Comparison of ENCODE assay signal across 10 mouse cellular contexts in genomic region chr14:62965342-62965741, GRCm38 (mm10). TPM values are rescaled to one million over a fixed set of nuclear protein-coding genes. Genes with fewer than 3 reads are reported as not detected.
A peak's percentile ranks its signal among the peaks of the same experiment; 100 is the strongest.
DNase-seq lines count a peak whose midpoint lies in the region; ATAC-seq and TF ChIP-seq lines count a peak whose summit lies in the region.
"Had no signal": no experiment of that assay in that cellular context is flagged by ENCODE, and none has a peak within 500 bp of the region (broad histone marks: within the 10 kb centered on the region; RNA-seq: fewer than 3 reads in every experiment).

No protein-coding gene starts in this region.

- TF ChIP-seq POLR2A in embryonic fibroblast, embryonic 13.5 days (IDR thresholded peaks at IDR 0.05; ENCODE audit: low read depth, low read length) = no peak

- ATAC-seq in heart, embryonic 12.5 days (ENCODE audit: insufficient number of reproducible peaks, low FRiP score) = 0 out of 2 replicates have a peak, but pooled peaks have one; percentile 30
- ATAC-seq in lung, embryonic 16.5 days (ENCODE audit: low read depth) = peak; percentile 36; the same call in 1 of the 2 replicates
- ATAC-seq in neural tube, embryonic 14.5 days (ENCODE audit: low read depth) = 0 out of 2 replicates have a peak, but pooled peaks have one; percentile 14
- ATAC-seq in forebrain, embryonic 15.5 days (replicated peaks) = no peak

- no peaks in the 10 kb centered on the region for H3K27me3 ChIP-seq in heart, embryonic 12.5 days (replicated peaks)
- no peaks in the 10 kb centered on the region for H3K27me3 ChIP-seq in lung, embryonic 16.5 days (ENCODE audit: control insufficient read depth, insufficient read depth, low read depth, low read length)
- no peaks in the 10 kb centered on the region for H3K27me3 ChIP-seq in neural tube, embryonic 14.5 days (ENCODE audit: control insufficient read depth, insufficient read depth, low read length)
- no peaks in the 10 kb centered on the region for H3K27me3 ChIP-seq in forebrain, embryonic 15.5 days

- 0 out of 2 replicates have a peak, but pooled peaks cover 4% of the 10 kb centered on the region for H3K36me3 ChIP-seq in heart, embryonic 12.5 days
- H3K36me3 ChIP-seq in lung, embryonic 16.5 days (ENCODE audit: control insufficient read depth, insufficient read depth, low read length) = no peaks in the 10 kb centered on the region
- no peaks in the 10 kb centered on the region for H3K36me3 ChIP-seq in neural tube, embryonic 14.5 days (ENCODE audit: control insufficient read depth, insufficient read depth, low read length)
- H3K36me3 ChIP-seq in forebrain, embryonic 15.5 days = no peaks in the 10 kb centered on the region

- peak overlapping the region; percentile 54; the same call in 1 of the 2 replicates for H3K9ac ChIP-seq in heart, embryonic 12.5 days
- H3K9ac ChIP-seq in lung, embryonic 16.5 days (ENCODE audit: low read length) = no peak overlapping the region
- H3K9ac ChIP-seq in neural tube, embryonic 14.5 days (replicated peaks; ENCODE audit: low read depth, low read length) = no peak overlapping the region
- H3K9ac ChIP-seq in forebrain, embryonic 15.5 days (replicated peaks) = no peak overlapping the region

- peak; percentile 32; the same call in 1 of the 2 replicates for TF ChIP-seq CTCF in embryonic fibroblast, embryonic 13.5 days (IDR thresholded peaks at IDR 0.05; ENCODE audit: borderline replicate concordance, insufficient read depth, low read length)
- no peak; the same call in 1 of the 2 replicates for TF ChIP-seq CTCF in left cerebral cortex, adult 2 months (IDR thresholded peaks at IDR 0.05)

- H3K4me1 ChIP-seq in heart, embryonic 12.5 days (replicated peaks) = peaks cover 22% of the 10 kb centered on the region
- H3K4me1 ChIP-seq in lung, embryonic 16.5 days (replicated peaks; ENCODE audit: control insufficient read depth, insufficient read depth, low read length) = no peaks in the 10 kb centered on the region; the same call in 1 of the 2 replicates
- H3K4me1 ChIP-seq in embryonic fibroblast, embryonic 13.5 days (ENCODE audit: control insufficient read depth, insufficient read depth, low read length) = no peaks in the 10 kb centered on the region
- H3K4me1 ChIP-seq in neural tube, embryonic 14.5 days (ENCODE audit: control insufficient read depth, insufficient read depth, low read length) = no peaks in the 10 kb centered on the region
- 0 out of 2 replicates have a peak, but pooled peaks cover 5% of the 10 kb centered on the region for H3K4me1 ChIP-seq in forebrain, embryonic 15.5 days

- H3K4me3 ChIP-seq in heart, embryonic 12.5 days = peak overlapping the region; percentile 43; the same call in 1 of the 2 replicates
- H3K4me3 ChIP-seq in lung, embryonic 16.5 days (ENCODE audit: low read length) = no peak overlapping the region
- no peak overlapping the region for H3K4me3 ChIP-seq in embryonic fibroblast, embryonic 13.5 days (ENCODE audit: insufficient read depth, low read length)
- no peak overlapping the region for H3K4me3 ChIP-seq in neural tube, embryonic 14.5 days (ENCODE audit: low read depth, low read length)
- H3K4me3 ChIP-seq in forebrain, embryonic 15.5 days = no peak overlapping the region
- H3K4me3 ChIP-seq in left cerebral cortex, adult 2 months = no peak overlapping the region

- H3K4me2 ChIP-seq in heart, embryonic 12.5 days = peak overlapping the region; percentile 73
- H3K4me2 ChIP-seq in lung, embryonic 16.5 days (ENCODE audit: low read depth, low read length) = no peak overlapping the region
- H3K4me2 ChIP-seq in neural tube, embryonic 14.5 days (ENCODE audit: low read depth, low read length) = no peak overlapping the region
- H3K4me2 ChIP-seq in forebrain, embryonic 15.5 days (replicated peaks) = no peak overlapping the region

- no peaks in the 10 kb centered on the region for H3K9me3 ChIP-seq in heart, embryonic 12.5 days (replicated peaks)
- H3K9me3 ChIP-seq in lung, embryonic 16.5 days (ENCODE audit: control insufficient read depth, low read length) = no peaks in the 10 kb centered on the region
- H3K9me3 ChIP-seq in neural tube, embryonic 14.5 days (ENCODE audit: control insufficient read depth, low read length) = no peaks in the 10 kb centered on the region
- no peaks in the 10 kb centered on the region for H3K9me3 ChIP-seq in forebrain, embryonic 15.5 days

- no peak for DNase-seq in heart, postnatal 10 days
- DNase-seq in lung, postnatal 14 days = no peak
- no peak for DNase-seq in left cerebral cortex, adult 2 months (ENCODE audit: extremely low spot score in 1 of 2, low spot score in 2 of 2)
- DNase-seq: right cerebral cortex, adult 18-20 months had no signal

- WGBS in heart, embryonic 12.5 days = 76% methylated on average over 5 of the region's 5 CpGs
- WGBS in lung, embryonic 16.5 days = 83% methylated on average over 5 of the region's 5 CpGs
- 91% methylated on average over 5 of the region's 5 CpGs for WGBS in neural tube, embryonic 14.5 days
- 81% methylated on average over 5 of the region's 5 CpGs for WGBS in forebrain, embryonic 15.5 days

- intact Hi-C loops in heart, postnatal 10 days (cut with DNase I) = no loop called here
- intact Hi-C loops in left cerebral cortex, adult 2 months (cut with DNase I) = no loop called here

- H3K27ac ChIP-seq in heart, embryonic 12.5 days (ENCODE audit: poor library complexity, severe bottlenecking) = peak overlapping the region; percentile 34
- no peak overlapping the region for H3K27ac ChIP-seq in lung, embryonic 16.5 days (ENCODE audit: low read length)
- H3K27ac ChIP-seq in embryonic fibroblast, embryonic 13.5 days (ENCODE audit: insufficient read depth, low read length) = no peak overlapping the region
- H3K27ac ChIP-seq in neural tube, embryonic 14.5 days (ENCODE audit: low read depth, low read length) = no peak overlapping the region
- no peak overlapping the region for H3K27ac ChIP-seq in forebrain, embryonic 15.5 days (replicated peaks)
- no peak overlapping the region for H3K27ac ChIP-seq in left cerebral cortex, adult 2 months

RNA-seq across cellular contexts. Expression of gene Defb48, which starts 19.0 kb away (rescaled TPM):
- polyA plus RNA-seq in heart, embryonic 12.5 days (2016; fragmentation: Nextera tagmentation; extraction: Ambion mirVana) = not detected in 2 replicates
- total RNA-seq in heart, postnatal 10 days (2021) = not detected
- not detected in 2 replicates for polyA plus RNA-seq in lung, embryonic 16.5 days (2015; fragmentation: Nextera tagmentation; extraction: Ambion mirVana)
- polyA plus RNA-seq in embryonic fibroblast, embryonic 13.5 days (2011; ENCODE audit: insufficient read length, low read depth, missing spikeins) = not detected in 2 replicates
- polyA plus RNA-seq in neural tube, embryonic 14.5 days (2014; fragmentation: Nextera tagmentation; extraction: Ambion mirVana) = not detected in 2 replicates
- polyA plus RNA-seq in forebrain, embryonic 15.5 days (2015; fragmentation: Nextera tagmentation; extraction: Ambion mirVana) = not detected in 2 replicates
- total RNA-seq in left cerebral cortex, adult 2 months (2021) = not detected
- total RNA-seq: common myeloid progenitor, adult 5-6 weeks had no signal

RNA-seq across cellular contexts. Expression of gene Defb47, which starts 32.5 kb away (rescaled TPM):
- not detected in 2 replicates for polyA plus RNA-seq in heart, embryonic 12.5 days (2016; fragmentation: Nextera tagmentation; extraction: Ambion mirVana)
- not detected for total RNA-seq in heart, postnatal 10 days (2021)
- not detected in 2 replicates for polyA plus RNA-seq in lung, embryonic 16.5 days (2015; fragmentation: Nextera tagmentation; extraction: Ambion mirVana)
- not detected in 2 replicates for polyA plus RNA-seq in embryonic fibroblast, embryonic 13.5 days (2011; ENCODE audit: insufficient read length, low read depth, missing spikeins)
- polyA plus RNA-seq in neural tube, embryonic 14.5 days (2014; fragmentation: Nextera tagmentation; extraction: Ambion mirVana) = not detected in 2 replicates
- polyA plus RNA-seq in forebrain, embryonic 15.5 days (2015; fragmentation: Nextera tagmentation; extraction: Ambion mirVana) = not detected in 2 replicates
- not detected for total RNA-seq in left cerebral cortex, adult 2 months (2021)
- total RNA-seq: common myeloid progenitor, adult 5-6 weeks had no signal

RNA-seq across cellular contexts. Expression of gene Defb43, which starts 46.2 kb away (rescaled TPM):
- not detected in 2 replicates for polyA plus RNA-seq in heart, embryonic 12.5 days (2016; fragmentation: Nextera tagmentation; extraction: Ambion mirVana)
- total RNA-seq in heart, postnatal 10 days (2021) = not detected
- polyA plus RNA-seq in lung, embryonic 16.5 days (2015; fragmentation: Nextera tagmentation; extraction: Ambion mirVana) = not detected in 2 replicates
- polyA plus RNA-seq in embryonic fibroblast, embryonic 13.5 days (2011; ENCODE audit: insufficient read length, low read depth, missing spikeins) = not detected in 2 replicates
- not detected in 2 replicates for polyA plus RNA-seq in neural tube, embryonic 14.5 days (2014; fragmentation: Nextera tagmentation; extraction: Ambion mirVana)
- not detected in 2 replicates for polyA plus RNA-seq in forebrain, embryonic 15.5 days (2015; fragmentation: Nextera tagmentation; extraction: Ambion mirVana)
- not detected for total RNA-seq in left cerebral cortex, adult 2 months (2021)
- total RNA-seq: common myeloid progenitor, adult 5-6 weeks had no signal
